Mouse (Mus musculus) cerebellum, adult 2 months (tissue): ENCODE data around the gene Mfap3. TPM values are rescaled to one million over a fixed set of nuclear protein-coding genes. Genes with fewer than 3 reads are reported as not detected.

Experiments used
- DNase-seq, 2 experiments: peaks; one replicate each; pipeline ENCODE4 v3.0.0; 2021
- H3K27ac ChIP-seq: fragments of 200-500 bp; 2 replicates; pipeline ENCODE4 v1.5.1; 2012; ENCODE audit warnings: low read length, control low read depth, inconsistent platforms; ENCODE audit not compliant: insufficient read depth
- H3K27me3 ChIP-seq: fragments of 200-500 bp; 2 replicates; pipeline ENCODE4 v1.6.1; 2012; ENCODE audit warnings: inconsistent platforms, mild to moderate bottlenecking, low read length, moderate library complexity; ENCODE audit not compliant: control insufficient read depth, insufficient read depth
- H3K4me1 ChIP-seq: fragments of 200-500 bp; 2 replicates; pipeline ENCODE4 v1.6.1; 2011; ENCODE audit warnings: low read length; ENCODE audit not compliant: control insufficient read depth, insufficient read depth
- H3K4me3 ChIP-seq: fragments of 200-500 bp; replicated peaks from 2 replicates; pipeline ENCODE3; 2011; ENCODE audit warnings: mild to moderate bottlenecking, low read depth, low read length, control low read depth; ENCODE audit not compliant: insufficient read depth
- CTCF ChIP-seq: fragments of 200-500 bp; IDR thresholded peaks from 2 replicates; pipeline ENCODE4 v1.5.1; 2011; ENCODE audit warnings: low read depth, mild to moderate bottlenecking, control low read depth, low read length, moderate library complexity, borderline replicate concordance; ENCODE audit not compliant: insufficient read depth
- POLR2A ChIP-seq: fragments of 200-500 bp; IDR thresholded peaks from 2 replicates; pipeline ENCODE4 v1.6.1; 2011; ENCODE audit warnings: low read length, control low read depth, borderline replicate concordance; ENCODE audit not compliant: insufficient read depth
- whole genome bisulfite sequencing: fragments of 180-500 bp; shearing (Covaris S2); methylation state at CpG from one replicate; pipeline ENCODE4 v1.1.7; 2018; 5-methylcytosine and 5-hydroxymethylcytosine counted together
- polyA plus RNA-seq: library from polyadenylated mRNA; depleted of rRNA; stranded (reverse); fragments of >200 nt; gene quantifications from 2 replicates; pipeline ENCODE4 v1.2.3, GENCODE M21; 2012

Mfap3 gene
- polyA plus RNA-seq, 1 experiment = 17.3 TPM

- WGBS = 91% methylated on average over 3 of the region's 3 CpGs
- no peak for DNase-seq
- peaks cover 6% of the 10 kb centered on the region; the same call in 1 of the 2 replicates for H3K4me1 ChIP-seq
- no peak overlapping the region for H3K4me3 ChIP-seq
- H3K27me3 ChIP-seq = no peaks in the 10 kb centered on the region
- no peak overlapping the region for H3K27ac ChIP-seq
- no peak for TF ChIP-seq POLR2A
- no peak for TF ChIP-seq CTCF
Measured at GRCm38 (mm10) chr11:57521206-57521605, 2.7 kb downstream of the Mfap3 start.

- 28% methylated on average over 7 of the region's 7 CpGs for WGBS
- H3K27ac ChIP-seq = no peak overlapping the region
Measured at GRCm38 (mm10) chr11:57522046-57522445, 3.6 kb downstream of the Mfap3 start.

GRCm38 (mm10) chr11:57523418-57523817 is 5.0 kb downstream of the Mfap3 start:
- peaks cover 3% of the 10 kb centered on the region; the same call in 1 of the 2 replicates for H3K4me1 ChIP-seq
- TF ChIP-seq CTCF (no peak), POLR2A (no peak)
- WGBS = 79% methylated on average over 3 of the region's 3 CpGs
- no peak overlapping the region for H3K4me3 ChIP-seq
- no peak for DNase-seq
- no peaks in the 10 kb centered on the region for H3K27me3 ChIP-seq
- H3K27ac ChIP-seq = no peak overlapping the region

More at GRCm38 (mm10) chr11:57522046-57522445, 3.6 kb downstream of the Mfap3 start:
- DNase-seq = peak; percentile 15 to 22
- Histone ChIP-seq H3K4me1 (peaks cover 5% of the 10 kb centered on the region; the same call in 1 of the 2 replicates), H3K27me3 (no peaks in the 10 kb centered on the region), H3K4me3 (no peak overlapping the region)
- TF ChIP-seq POLR2A = no peak
- TF ChIP-seq CTCF = no peak

GRCm38 (mm10) chr11:57524597-57524996 is 6.1 kb downstream of the Mfap3 start:
- TF ChIP-seq POLR2A = no peak
- TF ChIP-seq CTCF = no peak
- H3K4me1 ChIP-seq = peaks cover 3% of the 10 kb centered on the region; the same call in 1 of the 2 replicates
- H3K27ac ChIP-seq = no peak overlapping the region
- no peaks in the 10 kb centered on the region for H3K27me3 ChIP-seq
- DNase-seq = no peak
- no peak overlapping the region for H3K4me3 ChIP-seq

- no peaks in the 10 kb centered on the region for H3K27me3 ChIP-seq
- TF ChIP-seq POLR2A = no peak
- TF ChIP-seq CTCF = no peak
- DNase-seq = no peak
- no peak overlapping the region for H3K4me3 ChIP-seq
- H3K27ac ChIP-seq = no peak overlapping the region
- H3K4me1 ChIP-seq = peaks cover 3% of the 10 kb centered on the region; the same call in 1 of the 2 replicates
- WGBS = 87% methylated on average over 3 of the region's 3 CpGs
Measured at GRCm38 (mm10) chr11:57525900-57526299, 7.4 kb downstream of the Mfap3 start.

- TF ChIP-seq POLR2A = no peak
- Histone ChIP-seq H3K4me3 (no peak overlapping the region), H3K27me3 (no peaks in the 10 kb centered on the region), H3K27ac (no peak overlapping the region), H3K4me1 (0 out of 2 replicates have a peak, but pooled peaks cover 4% of the 10 kb centered on the region)
- DNase-seq = peak; percentile 37 to 57
- 7% methylated on average over 4 of the region's 4 CpGs for WGBS
Measured at GRCm38 (mm10) chr11:57527506-57527905, 9.0 kb downstream of the Mfap3 start.

GRCm38 (mm10) chr11:57529111-57529510 is 10.6 kb downstream of the Mfap3 start:
- H3K27ac ChIP-seq = no peak overlapping the region
- 0 out of 2 replicates have a peak, but pooled peaks cover 4% of the 10 kb centered on the region for H3K4me1 ChIP-seq
- DNase-seq = no peak
- over 99% methylated on average over 3 of the region's 3 CpGs for WGBS
- H3K27me3 ChIP-seq = no peaks in the 10 kb centered on the region
- TF ChIP-seq CTCF = no peak
- no peak for TF ChIP-seq POLR2A
- no peak overlapping the region for H3K4me3 ChIP-seq

- no peak overlapping the region for H3K4me3 ChIP-seq
- H3K27me3 ChIP-seq = no peaks in the 10 kb centered on the region
- 26% methylated on average over 11 of the region's 11 CpGs for WGBS
- no peak for DNase-seq
- H3K27ac ChIP-seq = no peak overlapping the region
- H3K4me1 ChIP-seq = 0 out of 2 replicates have a peak, but pooled peaks cover 4% of the 10 kb centered on the region
- TF ChIP-seq POLR2A (no peak), CTCF (no peak)
Measured at GRCm38 (mm10) chr11:57531300-57531950, 13.0 kb downstream of the Mfap3 start.
